Mouse (Mus musculus) lung, embryonic 14.5 days (tissue): Measurements from ENCODE around the gene Camk1d. TPM values are rescaled to one million over a fixed set of nuclear protein-coding genes. Genes with fewer than 3 reads are reported as not detected.

Experiments used
- ATAC-seq: fragments of 200-750 bp; cut with Nextera tagmentation; 2 replicates; pipeline ENCODE4 v1.8.0; 2017; ENCODE audit warnings: mild to moderate bottlenecking, moderate TSS enrichment, moderate library complexity; ENCODE audit not compliant: insufficient read depth
- DNase-seq: peaks from one replicate; pipeline ENCODE4 v3.0.0-alpha.2; 2015
- H3K27ac ChIP-seq: fragments of 300-500 bp; sonication (generic); 2 replicates; pipeline ENCODE4 v1.5.1; 2014; ENCODE audit warnings: low read depth, mild to moderate bottlenecking, moderate library complexity
- H3K27me3 ChIP-seq: fragments of 300-500 bp; sonication (generic); 2 replicates; pipeline ENCODE4 v1.6.1; 2014; ENCODE audit warnings: low read length, control low read depth; ENCODE audit not compliant: insufficient read depth
- H3K36me3 ChIP-seq: fragments of 300-500 bp; sonication (generic); 2 replicates; pipeline ENCODE4 v1.6.1; 2014; ENCODE audit warnings: control low read depth; ENCODE audit not compliant: insufficient read depth
- H3K4me1 ChIP-seq: fragments of 300-500 bp; sonication (generic); 2 replicates; pipeline ENCODE4 v1.6.1; 2014; ENCODE audit warnings: antibody characterized with exemption, control low read depth; ENCODE audit not compliant: insufficient read depth
- H3K4me2 ChIP-seq: fragments of 300-500 bp; sonication (generic); 2 replicates; pipeline ENCODE4 v1.6.1; 2014; ENCODE audit warnings: mild to moderate bottlenecking
- H3K4me3 ChIP-seq: fragments of 300-500 bp; sonication (generic); 2 replicates; pipeline ENCODE4 v1.5.1; 2014; ENCODE audit warnings: low read depth, low read length
- H3K9ac ChIP-seq: fragments of 300-500 bp; sonication (generic); 2 replicates; pipeline ENCODE4 v1.6.1; 2014
- H3K9me3 ChIP-seq: fragments of 300-500 bp; sonication (generic); 2 replicates; pipeline ENCODE4 v1.6.1; 2016; ENCODE audit warnings: low read depth, low read length, control low read depth
- CTCF ChIP-seq: IDR thresholded peaks from 2 replicates; pipeline ENCODE4 v1.5.1; 2016; ENCODE audit warnings: antibody characterized with exemption, low read depth
- WGBS: fragments of 180-500 bp; shearing (Covaris S2); extraction: QIAGEN DNeasy Blood & Tissue Kit; methylation state at CpG from one replicate; pipeline ENCODE4 v1.1.7; 2014; 5-methylcytosine and 5-hydroxymethylcytosine counted together
- polyA plus RNA-seq: library from polyadenylated mRNA; unstranded; fragments of >200 nt; fragmentation: Nextera tagmentation; extraction: Ambion mirVana; gene quantifications from 2 replicates; pipeline ENCODE4 v1.2.1, GENCODE M21; 2014

The Camk1d gene
- polyA plus RNA-seq, 1 experiment from 2014 or later = 2.9 TPM

DNA sequence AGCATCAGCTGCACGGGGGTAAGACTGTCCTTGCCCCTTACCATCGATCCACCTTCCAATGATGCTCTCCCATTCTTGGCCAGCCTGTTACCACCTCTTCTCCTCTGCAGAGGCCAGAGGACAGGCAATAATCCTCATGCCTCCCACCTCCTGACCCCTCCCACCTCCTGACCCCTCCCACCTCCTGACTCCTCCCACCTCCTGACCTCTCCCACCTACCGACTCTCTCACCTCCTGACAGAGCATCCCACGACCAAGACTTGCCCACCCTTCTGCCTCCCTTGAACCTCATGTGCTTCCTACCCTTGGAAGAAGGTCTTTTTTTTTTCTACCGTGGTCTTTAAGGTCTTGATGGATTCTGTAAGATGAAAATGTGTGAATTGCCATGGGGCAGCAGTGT lies 350.5 kb downstream of the Camk1d start:
- no peak overlapping the region for H3K9ac ChIP-seq
- DNase-seq (no peak), ATAC-seq (no peak)
- H3K27ac ChIP-seq = no peak overlapping the region
- H3K36me3 ChIP-seq = no peaks in the 10 kb centered on the region
- no peaks in the 10 kb centered on the region for H3K27me3 ChIP-seq
- TF ChIP-seq CTCF = no peak
- H3K9me3 ChIP-seq = no peaks in the 10 kb centered on the region
- no peak overlapping the region for H3K4me3 ChIP-seq
- H3K4me2 ChIP-seq = no peak overlapping the region
- no peaks in the 10 kb centered on the region for H3K4me1 ChIP-seq
- WGBS = 57% methylated on average over 5 of the region's 5 CpGs

DNA sequence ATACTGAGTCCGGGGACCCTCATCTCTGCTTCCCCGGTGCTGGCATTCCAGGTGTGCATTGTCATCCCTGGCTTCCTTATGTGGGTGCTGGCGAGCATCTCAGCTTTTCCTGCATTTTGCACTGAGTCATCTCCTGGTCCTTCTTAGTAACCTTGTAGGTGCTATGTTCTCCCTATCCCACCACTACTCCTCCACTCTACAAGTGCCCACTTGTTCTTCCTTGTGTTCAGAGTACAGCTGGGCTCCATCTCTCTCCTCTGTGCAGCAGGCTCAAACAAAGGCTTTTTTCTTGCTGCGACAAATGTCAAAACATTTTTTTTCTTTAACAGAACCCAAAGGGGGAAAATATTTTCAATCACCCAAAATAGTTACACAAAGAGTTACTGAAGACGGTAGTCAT lies 356.3 kb downstream of the Camk1d start:
- ATAC-seq = no peak
- no peak for DNase-seq

DNA sequence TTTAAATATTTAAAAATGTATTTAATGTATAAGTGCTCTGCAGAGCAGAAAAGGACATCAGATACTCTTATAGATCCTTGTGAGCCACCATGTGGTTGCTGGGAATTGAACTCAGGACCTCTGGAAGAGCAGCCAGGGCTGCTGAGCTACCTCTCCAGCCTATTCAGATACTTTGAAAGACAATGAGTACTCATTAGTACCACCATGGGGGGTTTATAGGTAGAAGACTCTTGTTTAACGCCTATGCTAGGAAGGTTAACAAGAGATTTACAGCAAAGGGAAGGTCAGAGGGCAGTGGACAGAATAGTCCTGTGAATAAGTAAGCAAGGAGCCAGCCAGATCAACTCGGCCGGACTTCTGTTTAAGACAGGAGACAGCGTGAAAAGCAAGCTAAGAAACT lies 357.3 kb downstream of the Camk1d start:
- DNase-seq = no peak
- no peak for ATAC-seq
- H3K9ac ChIP-seq = no peak overlapping the region
- H3K27me3 ChIP-seq = no peaks in the 10 kb centered on the region
- H3K36me3 ChIP-seq = no peaks in the 10 kb centered on the region
- no peak overlapping the region for H3K4me3 ChIP-seq
- no peaks in the 10 kb centered on the region for H3K4me1 ChIP-seq
- H3K4me2 ChIP-seq = no peak overlapping the region
- no peak overlapping the region for H3K27ac ChIP-seq
- H3K9me3 ChIP-seq = no peaks in the 10 kb centered on the region
- WGBS = 74% methylated on average over 4 of the region's 4 CpGs
- no peak for TF ChIP-seq CTCF

More for the DNA sequence above, 356.3 kb downstream of the Camk1d start:
- H3K36me3 ChIP-seq = no peaks in the 10 kb centered on the region
- H3K9me3 ChIP-seq = no peaks in the 10 kb centered on the region
- H3K27ac ChIP-seq = no peak overlapping the region
- TF ChIP-seq CTCF = no peak
- no peaks in the 10 kb centered on the region for H3K4me1 ChIP-seq
- H3K4me3 ChIP-seq = no peak overlapping the region
- WGBS = 79% methylated on average over 5 of the region's 5 CpGs
- H3K4me2 ChIP-seq = no peak overlapping the region
- H3K9ac ChIP-seq = no peak overlapping the region
- H3K27me3 ChIP-seq = no peaks in the 10 kb centered on the region

- ATAC-seq (no peak), DNase-seq (no peak)
- Histone ChIP-seq H3K27me3 (no peaks in the 10 kb centered on the region), H3K9me3 (no peaks in the 10 kb centered on the region), H3K4me2 (no peak overlapping the region), H3K27ac (no peak overlapping the region), H3K36me3 (no peaks in the 10 kb centered on the region), H3K9ac (no peak overlapping the region), H3K4me3 (no peak overlapping the region), H3K4me1 (no peaks in the 10 kb centered on the region)
- no peak for TF ChIP-seq CTCF
- WGBS = 78% methylated on average over 13 of the region's 13 CpGs
Observed at GRCm38 (mm10) chr2:5352821-5353522, 361.3 kb downstream of the Camk1d start.

DNA sequence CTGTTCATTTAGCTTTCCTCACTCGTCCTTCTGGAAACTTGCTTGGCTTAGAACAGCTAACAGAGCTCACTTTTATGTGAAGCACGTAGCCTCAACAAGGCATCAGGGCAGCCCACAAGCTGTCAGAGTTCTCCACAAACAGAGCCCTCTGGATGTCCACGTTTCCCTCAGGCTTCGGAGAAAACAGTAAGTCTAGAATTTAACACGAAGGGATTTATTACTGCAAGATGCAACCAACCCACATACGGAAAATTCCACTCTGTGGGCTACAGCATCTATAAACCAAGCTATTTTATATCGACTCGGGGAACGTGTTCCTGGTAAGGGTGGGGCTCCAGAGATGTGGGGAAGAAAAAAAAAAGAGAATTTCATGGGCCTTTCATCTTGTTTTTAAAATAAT lies 369.0 kb downstream of the Camk1d start:
- ATAC-seq = no peak

DNA sequence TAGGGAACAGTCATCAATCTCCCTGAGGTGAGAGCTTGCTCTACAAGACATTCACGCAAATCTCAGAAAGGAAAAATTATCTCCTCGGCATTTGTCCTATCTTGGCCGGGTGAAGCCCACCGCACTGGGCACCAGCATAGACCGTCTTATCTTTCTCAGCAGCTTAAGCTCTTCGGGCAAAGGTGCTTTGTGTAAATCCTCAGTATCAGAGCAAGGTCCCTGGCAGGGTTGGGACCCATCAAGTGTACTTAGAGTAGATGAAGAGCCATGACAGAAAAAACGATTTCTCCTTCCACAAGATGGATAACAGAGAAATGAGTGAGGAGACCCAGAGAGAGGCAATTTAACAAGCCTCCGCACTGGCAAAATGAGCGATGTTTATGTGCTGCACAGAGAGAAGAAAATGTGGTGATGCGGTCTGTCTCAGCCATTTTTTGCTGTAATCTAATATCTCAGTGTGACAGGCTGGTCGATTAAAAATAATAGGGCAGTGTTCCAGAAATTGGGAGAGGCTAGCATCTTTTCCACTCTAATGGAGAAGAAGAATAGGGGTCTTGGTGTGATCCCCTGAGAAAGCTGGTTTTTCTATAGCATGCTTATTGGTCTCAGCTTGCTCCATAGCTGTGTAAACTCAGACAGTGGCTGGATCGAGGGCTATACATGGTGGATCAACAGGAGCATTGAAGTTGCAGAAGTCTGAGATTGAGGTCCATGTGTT lies 386.6 kb downstream of the Camk1d start:
- Histone ChIP-seq H3K27ac (no peak overlapping the region), H3K36me3 (no peaks in the 10 kb centered on the region), H3K9me3 (no peaks in the 10 kb centered on the region), H3K4me1 (no peaks in the 10 kb centered on the region), H3K4me2 (no peak overlapping the region), H3K4me3 (no peak overlapping the region), H3K9ac (no peak overlapping the region), H3K27me3 (no peaks in the 10 kb centered on the region)
- no peak for DNase-seq
- WGBS = 63% methylated on average over 12 of the region's 12 CpGs
- no peak for ATAC-seq
- no peak for TF ChIP-seq CTCF

More for the DNA sequence above, 369.0 kb downstream of the Camk1d start:
- Histone ChIP-seq H3K9ac (no peak overlapping the region), H3K9me3 (no peaks in the 10 kb centered on the region), H3K27ac (no peak overlapping the region), H3K4me1 (no peaks in the 10 kb centered on the region), H3K27me3 (no peaks in the 10 kb centered on the region), H3K36me3 (no peaks in the 10 kb centered on the region), H3K4me3 (no peak overlapping the region), H3K4me2 (no peak overlapping the region)
- 77% methylated on average over 9 of the region's 9 CpGs for WGBS
- no peak for DNase-seq
- no peak for TF ChIP-seq CTCF

GRCm38 (mm10) chr2:5324806-5325205 lies 389.5 kb downstream of the Camk1d start:
- Histone ChIP-seq H3K9me3 (no peaks in the 10 kb centered on the region), H3K36me3 (no peaks in the 10 kb centered on the region), H3K27me3 (no peaks in the 10 kb centered on the region), H3K27ac (no peak overlapping the region), H3K4me2 (no peak overlapping the region), H3K4me1 (no peaks in the 10 kb centered on the region), H3K9ac (no peak overlapping the region), H3K4me3 (no peak overlapping the region)
- ATAC-seq (no peak), DNase-seq (no peak)
- 54% methylated on average over 3 of the region's 3 CpGs for whole genome bisulfite sequencing
- no peak for TF ChIP-seq CTCF
